Mouse (Mus musculus): ENCODE data around the gene Gm20388.

DNA sequence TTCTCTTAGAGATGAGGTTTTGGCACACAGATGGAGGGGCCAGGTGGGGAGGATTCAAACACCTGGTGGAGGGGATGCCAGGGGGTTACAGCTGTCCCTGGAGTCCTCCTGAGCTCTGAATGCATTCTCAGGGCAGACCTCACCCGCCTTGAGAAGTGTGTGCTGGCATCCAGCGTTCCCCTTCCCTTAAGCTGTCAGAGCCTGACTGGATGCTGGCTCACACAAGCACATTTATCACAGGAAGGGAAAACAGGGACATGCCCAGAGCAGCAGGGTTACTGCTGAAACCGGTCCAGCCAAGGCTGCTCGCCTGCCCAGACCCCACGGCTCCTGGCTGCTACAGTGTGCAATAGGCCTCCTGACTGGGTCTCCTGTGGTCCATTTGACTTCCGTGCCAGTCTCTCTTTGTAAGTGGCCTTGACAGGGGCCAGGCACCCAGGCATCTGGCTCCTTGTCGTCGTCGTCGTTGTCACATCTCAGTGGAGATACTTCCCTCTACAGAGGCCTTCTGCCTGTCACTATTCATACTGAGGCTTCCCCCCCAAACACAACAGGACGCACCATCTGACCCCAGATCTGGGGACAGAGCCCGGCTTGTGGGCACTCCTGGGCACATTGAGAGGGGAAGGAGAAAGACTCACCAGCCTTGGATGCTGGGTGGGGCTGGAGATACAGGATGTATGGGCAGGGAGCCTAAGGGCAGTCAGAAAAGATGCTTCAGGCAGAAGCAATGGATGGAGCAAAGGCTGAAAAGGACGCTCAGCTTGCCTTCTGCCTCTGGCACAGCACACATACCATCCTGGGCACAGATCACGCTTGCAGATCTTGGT, 2810.4 kb downstream of the Gm20388 start:
- TF ChIP-seq POLR2A (IDR thresholded peaks at IDR 0.05; ENCODE audit: insufficient read depth, low read length) (no peak), CTCF (IDR thresholded peaks at IDR 0.05; ENCODE audit: low read depth, low read length) (no peak)

Measured in ES-Bruce4 (cell line).